Mouse (Mus musculus) midbrain, embryonic 14.5 days (tissue): ENCODE measurements around the gene Cebpzos. TPM values are rescaled to one million over a fixed set of nuclear protein-coding genes. Genes with fewer than 3 reads are reported as not detected.

Source experiments
- ATAC-seq: fragments of 200-750 bp; cut with Nextera tagmentation; 2 replicates; pipeline ENCODE4 v1.8.0; 2017; ENCODE audit warnings: moderate number of reproducible peaks, moderate library complexity; ENCODE audit not compliant: low FRiP score, low TSS enrichment
- DNase-seq: peaks from one replicate; pipeline ENCODE4 v3.0.0-alpha.2; 2015
- H3K27ac ChIP-seq: fragments of 300-500 bp; sonication (generic); replicated peaks from 2 replicates; pipeline ENCODE4 v1.5.1; 2014; ENCODE audit warnings: mild to moderate bottlenecking, low read depth, low read length, moderate library complexity
- H3K27me3 ChIP-seq: fragments of 300-500 bp; sonication (generic); 2 replicates; pipeline ENCODE4 v1.6.1; 2014; ENCODE audit warnings: low read length, control low read depth, mixed read lengths; ENCODE audit not compliant: control insufficient read depth, insufficient read depth
- H3K36me3 ChIP-seq: fragments of 300-500 bp; sonication (generic); 2 replicates; pipeline ENCODE4 v1.6.1; 2014; ENCODE audit warnings: low read length, control low read depth; ENCODE audit not compliant: control insufficient read depth, insufficient read depth
- H3K4me1 ChIP-seq: fragments of 300-500 bp; sonication (generic); 2 replicates; pipeline ENCODE4 v1.6.1; 2014; ENCODE audit warnings: mild to moderate bottlenecking, antibody characterized with exemption, low read length, control low read depth; ENCODE audit not compliant: control insufficient read depth, insufficient read depth
- H3K4me2 ChIP-seq: fragments of 300-500 bp; sonication (generic); 2 replicates; pipeline ENCODE4 v1.6.1; 2014; ENCODE audit warnings: mild to moderate bottlenecking, low read length, moderate library complexity
- H3K4me3 ChIP-seq: fragments of 300-500 bp; sonication (generic); replicated peaks from 2 replicates; pipeline ENCODE4 v1.5.1; 2014; ENCODE audit warnings: low read depth, low read length
- H3K9ac ChIP-seq: fragments of 300-500 bp; sonication (generic); replicated peaks from 2 replicates; pipeline ENCODE4 v1.6.1; 2014; ENCODE audit warnings: mild to moderate bottlenecking, low read length, moderate library complexity
- H3K9me3 ChIP-seq: fragments of 300-500 bp; sonication (generic); 2 replicates; pipeline ENCODE4 v1.6.1; 2016; ENCODE audit warnings: low read length, control low read depth, mixed read lengths; ENCODE audit not compliant: control insufficient read depth
- WGBS: fragments of 180-500 bp; shearing (Covaris S2); extraction: QIAGEN DNeasy Blood & Tissue Kit; methylation state at CpG from one replicate; pipeline ENCODE4 v1.1.7; 2014; 5-methylcytosine and 5-hydroxymethylcytosine counted together
- polyA plus RNA-seq: library from polyadenylated mRNA; unstranded; fragments of >200 nt; fragmentation: Nextera tagmentation; extraction: Ambion mirVana; gene quantifications from 2 replicates; pipeline ENCODE4 v1.2.1, GENCODE M21; 2014

The Cebpzos gene
- polyA plus RNA-seq = 116 TPM in 2 replicates

- ATAC-seq = peak; percentile 93
- peaks cover 13% of the 10 kb centered on the region for H3K4me1 ChIP-seq
- H3K36me3 ChIP-seq = peaks cover 30% of the 10 kb centered on the region
- peak; percentile 94 for DNase-seq
- H3K27ac ChIP-seq = peak within 1 kb of the TSS; percentile 78
- H3K9ac ChIP-seq = peak within 1 kb of the TSS; percentile 70
- H3K4me2 ChIP-seq = peak within 1 kb of the TSS; percentile 79
- under 1% methylated on average over 37 of the region's 37 CpGs for WGBS
- no peaks in the 10 kb centered on the region for H3K27me3 ChIP-seq
- H3K9me3 ChIP-seq = no peaks in the 10 kb centered on the region
- peak within 1 kb of the TSS; percentile 60 for H3K4me3 ChIP-seq
Measured at GRCm38 (mm10) chr17:78916369-78916813, at the start of gene Cebpzos. Gene Cebpzos (plus strand): TSS chr17:78916500.

- DNase-seq (no peak), ATAC-seq (no peak)
- Histone ChIP-seq H3K4me2 (no peak overlapping the region), H3K27me3 (no peaks in the 10 kb centered on the region), H3K36me3 (no peaks in the 10 kb centered on the region), H3K27ac (no peak overlapping the region), H3K4me1 (no peaks in the 10 kb centered on the region), H3K4me3 (no peak overlapping the region), H3K9ac (no peak overlapping the region), H3K9me3 (no peaks in the 10 kb centered on the region)
- WGBS = 87% methylated on average over 6 of the region's 6 CpGs
Measured at GRCm38 (mm10) chr17:78873886-78874285, 42.4 kb upstream of the Cebpzos start.

DNA sequence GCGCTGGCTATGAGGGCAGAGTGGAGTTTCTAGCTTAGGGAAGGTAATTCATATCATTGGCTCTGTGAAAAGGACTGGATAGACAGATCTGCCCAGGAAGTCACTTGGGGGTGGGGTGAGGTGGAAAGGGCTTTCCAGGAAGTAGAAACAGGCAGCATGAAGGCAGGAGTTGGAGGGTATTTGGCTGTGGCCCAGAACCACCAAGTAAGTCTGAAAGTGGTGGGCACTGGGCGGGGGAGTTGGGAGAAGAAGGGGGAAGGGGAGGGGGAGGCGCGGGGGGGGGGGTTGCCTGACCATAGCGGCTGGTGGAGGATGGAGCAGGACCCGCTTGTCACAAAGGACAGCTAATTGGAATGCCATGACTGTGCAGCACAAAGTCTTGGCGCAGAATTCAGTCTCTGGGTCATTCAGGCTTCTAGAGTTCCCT is 34.4 kb upstream of the Cebpzos start:
- 13% methylated on average over 6 of the region's 7 CpGs for WGBS
- H3K9me3 ChIP-seq = no peaks in the 10 kb centered on the region
- peaks cover 4% of the 10 kb centered on the region; the same call in 1 of the 2 replicates for H3K4me1 ChIP-seq
- H3K4me3 ChIP-seq = peak overlapping the region; percentile 36
- H3K36me3 ChIP-seq = no peaks in the 10 kb centered on the region
- ATAC-seq = peak; percentile 55; the same call in 1 of the 2 replicates
- H3K4me2 ChIP-seq = peak overlapping the region; percentile 66
- H3K27me3 ChIP-seq = no peaks in the 10 kb centered on the region
- H3K9ac ChIP-seq = peak overlapping the region; percentile 42; the same call in 1 of the 2 replicates
- peak; percentile 41 for DNase-seq
- H3K27ac ChIP-seq = no peak overlapping the region

DNA sequence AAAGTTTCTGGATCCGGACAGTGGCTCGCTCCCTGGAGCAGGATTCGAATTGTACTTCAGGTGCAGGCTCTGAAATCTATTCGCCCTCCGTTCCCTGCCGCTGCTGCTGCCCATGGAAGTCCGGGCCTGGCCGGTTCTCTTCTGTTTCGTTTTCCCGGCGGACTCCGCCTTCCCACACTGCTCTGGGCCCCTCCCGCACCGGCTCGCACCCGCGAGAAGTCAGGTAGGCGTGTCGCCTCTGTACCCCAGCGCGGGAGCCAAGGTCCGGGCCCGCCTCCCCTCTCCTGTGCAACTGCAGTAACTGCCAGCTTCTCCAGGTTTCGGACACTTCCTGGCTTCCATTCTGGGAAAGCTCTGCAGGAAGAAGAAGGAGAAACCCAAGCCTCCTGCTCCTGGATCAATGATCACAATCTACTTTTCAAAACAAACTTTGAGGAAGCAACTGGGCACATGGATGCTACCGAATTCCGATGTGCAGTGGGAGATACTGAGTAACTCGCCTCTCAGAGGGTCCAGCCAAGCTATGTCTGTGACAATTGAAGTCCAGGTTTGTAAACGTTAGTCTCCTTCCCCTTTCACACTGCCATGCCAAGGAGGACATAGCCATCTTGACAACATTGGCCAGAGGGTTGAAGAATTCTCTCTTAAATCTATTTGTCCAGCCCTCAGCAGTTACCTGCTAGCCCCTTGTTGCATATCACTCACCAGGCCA is 33.7 kb upstream of the Cebpzos start, which contains the start of gene Eif2ak2:
Eif2ak2 (minus strand) TSS at position 173 of the 712 bp plus-strand sequence.
- DNase-seq (peak; percentile 61), ATAC-seq (peak; percentile 81)
- no peaks in the 10 kb centered on the region for H3K36me3 ChIP-seq
- H3K4me3 ChIP-seq = peak within 1 kb of the TSS; percentile 36
- WGBS = 2% methylated on average over 28 of the region's 28 CpGs
- H3K9me3 ChIP-seq = no peaks in the 10 kb centered on the region
- H3K27ac ChIP-seq = no peak within 1 kb of the TSS
- peak within 1 kb of the TSS; percentile 66 for H3K4me2 ChIP-seq
- H3K4me1 ChIP-seq = peaks cover 4% of the 10 kb centered on the region; the same call in 1 of the 2 replicates
- H3K9ac ChIP-seq = peak within 1 kb of the TSS; percentile 42; the same call in 1 of the 2 replicates
- H3K27me3 ChIP-seq = no peaks in the 10 kb centered on the region

DNA sequence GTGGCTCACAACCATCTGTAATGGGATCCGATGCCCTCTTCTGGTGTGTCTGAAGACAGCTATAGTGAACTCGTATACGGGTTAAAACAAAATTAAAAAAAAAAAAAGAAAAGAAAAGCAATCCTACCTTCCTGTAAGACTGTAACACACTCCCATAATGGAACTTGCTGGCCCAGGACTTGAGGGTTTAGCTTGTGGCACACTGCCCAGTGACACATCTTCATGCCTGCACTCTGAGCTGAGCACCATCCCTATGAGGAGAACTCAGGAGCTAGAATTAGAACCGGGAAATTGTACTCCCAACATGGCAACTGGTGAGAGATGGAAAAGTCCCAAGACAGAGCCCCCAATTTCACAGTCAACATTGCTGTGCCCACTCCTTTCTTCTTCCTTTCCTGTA is 33.0 kb upstream of the Cebpzos start:
- Histone ChIP-seq H3K9ac (no peak overlapping the region), H3K36me3 (no peaks in the 10 kb centered on the region), H3K4me1 (peaks cover 4% of the 10 kb centered on the region; the same call in 1 of the 2 replicates), H3K27ac (no peak overlapping the region), H3K4me3 (no peak overlapping the region), H3K27me3 (no peaks in the 10 kb centered on the region), H3K4me2 (no peak overlapping the region), H3K9me3 (no peaks in the 10 kb centered on the region)
- DNase-seq = no peak
- no peak for ATAC-seq
- 91% methylated on average over 4 of the region's 4 CpGs for WGBS

- ATAC-seq (no peak), DNase-seq (no peak)
- Histone ChIP-seq H3K27me3 (no peaks in the 10 kb centered on the region), H3K4me2 (no peak overlapping the region), H3K9ac (no peak overlapping the region), H3K36me3 (no peaks in the 10 kb centered on the region), H3K9me3 (no peaks in the 10 kb centered on the region), H3K4me3 (no peak overlapping the region), H3K4me1 (peaks cover 4% of the 10 kb centered on the region; the same call in 1 of the 2 replicates), H3K27ac (no peak overlapping the region)
- 85% methylated on average over 5 of the region's 5 CpGs for WGBS
Measured at GRCm38 (mm10) chr17:78885286-78886065, 30.8 kb upstream of the Cebpzos start.

GRCm38 (mm10) chr17:78888554-78888953 is 27.7 kb upstream of the Cebpzos start:
- no peaks in the 10 kb centered on the region for H3K36me3 ChIP-seq
- H3K9ac ChIP-seq = no peak overlapping the region
- 93% methylated on average over 4 of the region's 4 CpGs for WGBS
- H3K27ac ChIP-seq = no peak overlapping the region
- H3K4me2 ChIP-seq = no peak overlapping the region
- no peaks in the 10 kb centered on the region for H3K9me3 ChIP-seq
- H3K4me1 ChIP-seq = no peaks in the 10 kb centered on the region
- no peak overlapping the region for H3K4me3 ChIP-seq
- no peak for ATAC-seq
- DNase-seq = no peak
- no peaks in the 10 kb centered on the region for H3K27me3 ChIP-seq

DNA sequence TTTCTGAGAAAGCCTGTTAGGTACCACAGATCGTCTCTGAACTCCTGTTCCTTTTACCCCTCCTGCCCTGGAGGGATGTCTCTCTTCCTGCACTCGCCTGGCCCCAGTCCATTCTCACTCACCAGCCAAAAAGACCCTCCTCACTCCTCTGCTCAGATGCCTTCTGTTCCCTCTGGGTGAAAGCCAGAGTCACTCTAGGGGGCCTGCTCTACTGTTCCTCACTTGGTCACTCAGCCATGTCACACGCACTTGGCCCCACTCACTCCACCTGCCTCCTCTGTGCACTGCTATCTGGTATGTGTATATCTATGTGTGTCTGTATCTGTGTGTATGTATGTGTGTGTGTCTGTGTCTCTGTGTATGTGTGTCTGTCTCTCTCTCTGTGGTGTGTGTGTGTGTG is 27.1 kb upstream of the Cebpzos start:
- Histone ChIP-seq H3K27me3 (no peaks in the 10 kb centered on the region), H3K36me3 (no peaks in the 10 kb centered on the region), H3K4me2 (no peak overlapping the region), H3K4me1 (no peaks in the 10 kb centered on the region), H3K27ac (no peak overlapping the region), H3K9me3 (no peaks in the 10 kb centered on the region), H3K4me3 (no peak overlapping the region), H3K9ac (no peak overlapping the region)
- ATAC-seq = no peak
- WGBS = 48% methylated on average over 3 of the region's 3 CpGs
- DNase-seq = no peak
